Mouse (Mus musculus): ENCODE results near the gene Nfatc2. TPM values are rescaled to one million over a fixed set of nuclear protein-coding genes. Genes with fewer than 3 reads are reported as not detected.

The Nfatc2 gene
- polyA plus RNA-seq, 1 experiment, result 0.32 TPM

GRCm38 (mm10) chr2:168515466-168515865 lies 86.0 kb downstream of the Nfatc2 start:
- Histone ChIP-seq H3K4me1 (ENCODE audit: control insufficient read depth, insufficient read depth, low read length) (peaks cover 15% of the 10 kb centered on the region), H3K27ac (ENCODE audit: insufficient read depth, low read length) (no peak overlapping the region), H3K4me3 (ENCODE audit: insufficient read depth, low read length) (no peak overlapping the region)
- TF ChIP-seq CTCF (IDR thresholded peaks at IDR 0.05; ENCODE audit: borderline replicate concordance, insufficient read depth, low read length) (no peak), POLR2A (IDR thresholded peaks at IDR 0.05; ENCODE audit: low read depth, low read length) (no peak)

GRCm38 (mm10) chr2:168514131-168514530 lies 87.3 kb downstream of the Nfatc2 start:
- Histone ChIP-seq H3K27ac (ENCODE audit: insufficient read depth, low read length) (no peak overlapping the region), H3K4me1 (ENCODE audit: control insufficient read depth, insufficient read depth, low read length) (peaks cover 13% of the 10 kb centered on the region), H3K4me3 (ENCODE audit: insufficient read depth, low read length) (no peak overlapping the region)
- no peak for TF ChIP-seq CTCF (IDR thresholded peaks at IDR 0.05; ENCODE audit: borderline replicate concordance, insufficient read depth, low read length)

- TF ChIP-seq CTCF (IDR thresholded peaks at IDR 0.05; ENCODE audit: borderline replicate concordance, insufficient read depth, low read length), result no peak
- TF ChIP-seq POLR2A (IDR thresholded peaks at IDR 0.05; ENCODE audit: low read depth, low read length), result no peak
- no peak overlapping the region for H3K27ac ChIP-seq (ENCODE audit: insufficient read depth, low read length)
Observed at GRCm38 (mm10) chr2:168511529-168511928, 89.9 kb downstream of the Nfatc2 start.

GRCm38 (mm10) chr2:168508469-168509198 lies 92.8 kb downstream of the Nfatc2 start:
- Histone ChIP-seq H3K4me1 (ENCODE audit: control insufficient read depth, insufficient read depth, low read length) (no peaks in the 10 kb centered on the region), H3K4me3 (ENCODE audit: insufficient read depth, low read length) (no peak overlapping the region), H3K27ac (ENCODE audit: insufficient read depth, low read length) (no peak overlapping the region)
- no peak for TF ChIP-seq POLR2A (IDR thresholded peaks at IDR 0.05; ENCODE audit: low read depth, low read length)
- no peak for TF ChIP-seq CTCF (IDR thresholded peaks at IDR 0.05; ENCODE audit: borderline replicate concordance, insufficient read depth, low read length)

More at GRCm38 (mm10) chr2:168511529-168511928, 89.9 kb downstream of the Nfatc2 start:
- no peaks in the 10 kb centered on the region for H3K4me1 ChIP-seq (ENCODE audit: control insufficient read depth, insufficient read depth, low read length)
- H3K4me3 ChIP-seq (ENCODE audit: insufficient read depth, low read length), result no peak overlapping the region

GRCm38 (mm10) chr2:168504431-168505182 lies 96.8 kb downstream of the Nfatc2 start:
- TF ChIP-seq CTCF (IDR thresholded peaks at IDR 0.05; ENCODE audit: borderline replicate concordance, insufficient read depth, low read length) (no peak), POLR2A (IDR thresholded peaks at IDR 0.05; ENCODE audit: low read depth, low read length) (no peak)
- H3K27ac ChIP-seq (ENCODE audit: insufficient read depth, low read length), result no peak overlapping the region
- H3K4me3 ChIP-seq (ENCODE audit: insufficient read depth, low read length), result no peak overlapping the region
- H3K4me1 ChIP-seq (ENCODE audit: control insufficient read depth, insufficient read depth, low read length), result no peaks in the 10 kb centered on the region

GRCm38 (mm10) chr2:168503735-168504134 lies 97.7 kb downstream of the Nfatc2 start:
- TF ChIP-seq POLR2A (IDR thresholded peaks at IDR 0.05; ENCODE audit: low read depth, low read length) (no peak), CTCF (IDR thresholded peaks at IDR 0.05; ENCODE audit: borderline replicate concordance, insufficient read depth, low read length) (no peak)
- Histone ChIP-seq H3K4me3 (ENCODE audit: insufficient read depth, low read length) (no peak overlapping the region), H3K4me1 (ENCODE audit: control insufficient read depth, insufficient read depth, low read length) (no peaks in the 10 kb centered on the region), H3K27ac (ENCODE audit: insufficient read depth, low read length) (no peak overlapping the region)

GRCm38 (mm10) chr2:168500750-168501149 lies 100.7 kb downstream of the Nfatc2 start:
- no peak overlapping the region for H3K27ac ChIP-seq (ENCODE audit: insufficient read depth, low read length)
- H3K4me3 ChIP-seq (ENCODE audit: insufficient read depth, low read length), result no peak overlapping the region
- TF ChIP-seq CTCF (IDR thresholded peaks at IDR 0.05; ENCODE audit: borderline replicate concordance, insufficient read depth, low read length) (no peak), POLR2A (IDR thresholded peaks at IDR 0.05; ENCODE audit: low read depth, low read length) (no peak)
- no peaks in the 10 kb centered on the region for H3K4me1 ChIP-seq (ENCODE audit: control insufficient read depth, insufficient read depth, low read length)

GRCm38 (mm10) chr2:168500244-168500643 lies 101.2 kb downstream of the Nfatc2 start:
- Histone ChIP-seq H3K4me3 (ENCODE audit: insufficient read depth, low read length) (no peak overlapping the region), H3K27ac (ENCODE audit: insufficient read depth, low read length) (no peak overlapping the region), H3K4me1 (ENCODE audit: control insufficient read depth, insufficient read depth, low read length) (no peaks in the 10 kb centered on the region)
- no peak for TF ChIP-seq CTCF (IDR thresholded peaks at IDR 0.05; ENCODE audit: borderline replicate concordance, insufficient read depth, low read length)
- no peak for TF ChIP-seq POLR2A (IDR thresholded peaks at IDR 0.05; ENCODE audit: low read depth, low read length)

- Histone ChIP-seq H3K4me3 (ENCODE audit: insufficient read depth, low read length) (no peak overlapping the region), H3K27ac (ENCODE audit: insufficient read depth, low read length) (no peak overlapping the region), H3K4me1 (ENCODE audit: control insufficient read depth, insufficient read depth, low read length) (peaks cover 4% of the 10 kb centered on the region; the same call in 1 of the 2 replicates)
- TF ChIP-seq CTCF (IDR thresholded peaks at IDR 0.05; ENCODE audit: borderline replicate concordance, insufficient read depth, low read length), result no peak
- no peak for TF ChIP-seq POLR2A (IDR thresholded peaks at IDR 0.05; ENCODE audit: low read depth, low read length)
Observed at GRCm38 (mm10) chr2:168491791-168492190, 109.7 kb downstream of the Nfatc2 start.

- H3K4me1 ChIP-seq (ENCODE audit: control insufficient read depth, insufficient read depth, low read length), result peaks cover 4% of the 10 kb centered on the region; the same call in 1 of the 2 replicates
- H3K4me3 ChIP-seq (ENCODE audit: insufficient read depth, low read length), result no peak overlapping the region
- H3K27ac ChIP-seq (ENCODE audit: insufficient read depth, low read length), result no peak overlapping the region
- TF ChIP-seq CTCF (IDR thresholded peaks at IDR 0.05; ENCODE audit: borderline replicate concordance, insufficient read depth, low read length), result no peak
- no peak for TF ChIP-seq POLR2A (IDR thresholded peaks at IDR 0.05; ENCODE audit: low read depth, low read length)
Observed at GRCm38 (mm10) chr2:168489953-168490352, 111.5 kb downstream of the Nfatc2 start.

Data from embryonic fibroblast, embryonic 13.5 days (primary cell).